In the genomic region with DNA sequence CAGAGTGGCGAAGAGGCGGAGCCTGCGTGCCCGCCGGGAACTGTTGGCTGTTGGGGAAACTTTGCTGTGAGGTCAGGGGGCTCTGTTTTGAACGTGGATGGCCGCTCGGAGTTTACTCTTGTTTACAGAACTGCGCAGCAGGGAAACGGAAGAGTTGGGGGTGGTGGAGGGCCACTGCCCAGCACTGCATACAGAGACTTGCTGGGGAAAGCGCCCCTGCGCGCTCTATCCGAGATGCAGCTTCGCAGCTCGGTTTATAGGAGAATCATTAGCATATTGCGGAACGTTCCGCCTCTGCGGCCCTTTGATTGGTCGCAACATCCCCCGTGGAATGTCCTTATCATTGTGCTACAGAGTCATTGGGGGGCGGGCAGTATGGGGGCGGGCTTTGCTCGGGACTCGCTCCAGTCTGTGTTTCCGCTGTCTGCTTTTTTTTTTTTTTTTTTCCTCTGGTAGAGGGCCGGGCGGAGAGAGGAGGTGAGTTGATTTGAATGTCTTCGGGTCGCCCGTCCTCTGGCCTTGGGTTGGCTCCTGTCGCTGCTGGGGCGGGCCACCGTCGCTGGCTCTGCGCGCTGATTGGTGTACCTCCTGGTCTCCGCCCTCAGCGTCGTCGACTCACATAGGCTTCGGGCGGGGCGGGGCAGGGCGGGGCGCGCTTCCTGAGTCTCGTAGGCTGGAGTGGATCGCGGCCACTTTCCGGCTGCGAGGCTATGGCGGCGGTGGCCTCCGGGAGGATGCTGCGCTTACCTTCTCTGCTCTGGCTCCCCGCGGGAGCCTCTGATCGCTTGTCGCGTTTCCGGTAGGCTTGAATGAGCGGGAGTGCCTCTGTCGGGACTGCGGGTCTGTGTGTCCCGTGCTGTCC, we compare ENCODE assay signal across 8 mouse cellular contexts. TPM values are rescaled to one million over a fixed set of nuclear protein-coding genes. Genes with fewer than 3 reads are reported as not detected.
DNase-seq lines count a peak whose midpoint lies in the region; ATAC-seq and TF ChIP-seq lines count a peak whose summit lies in the region.

No protein-coding gene starts in this region.

- peak; percentile 77 for ATAC-seq in heart, embryonic 15.5 days (replicated peaks; ENCODE audit: insufficient number of reproducible peaks, insufficient read depth, low FRiP score, low read depth)
- ATAC-seq in liver, embryonic 14.5 days (ENCODE audit: insufficient read depth) = peak; percentile 78
- peak; percentile 77 for ATAC-seq in neural tube, embryonic 11.5 days (ENCODE audit: insufficient read depth, low FRiP score, low TSS enrichment)
- peak; percentile 89 for ATAC-seq in stomach, postnatal 0 days (ENCODE audit: low FRiP score, low TSS enrichment)

- peaks cover 26% of the 10 kb centered on the region for H3K36me3 ChIP-seq in forebrain, embryonic 10.5 days (replicated peaks)
- peaks cover 14% of the 10 kb centered on the region for H3K36me3 ChIP-seq in heart, embryonic 15.5 days
- H3K36me3 ChIP-seq in liver, embryonic 14.5 days (replicated peaks; ENCODE audit: control insufficient read depth, insufficient read depth, low read depth) = peaks cover 12% of the 10 kb centered on the region
- H3K36me3 ChIP-seq in neural tube, embryonic 11.5 days (ENCODE audit: control insufficient read depth, insufficient read depth, low read length) = peaks cover 10% of the 10 kb centered on the region
- peaks cover 8% of the 10 kb centered on the region for H3K36me3 ChIP-seq in stomach, postnatal 0 days (ENCODE audit: control insufficient read depth, insufficient read depth, low read length)

- H3K27me3 ChIP-seq in forebrain, embryonic 10.5 days (ENCODE audit: poor library complexity, severe bottlenecking) = no peaks in the 10 kb centered on the region
- H3K27me3 ChIP-seq in heart, embryonic 15.5 days = no peaks in the 10 kb centered on the region
- H3K27me3 ChIP-seq in liver, embryonic 14.5 days (ENCODE audit: control insufficient read depth, insufficient read depth, low read length) = no peaks in the 10 kb centered on the region
- no peaks in the 10 kb centered on the region for H3K27me3 ChIP-seq in neural tube, embryonic 11.5 days (ENCODE audit: control insufficient read depth, insufficient read depth, low read length)
- no peaks in the 10 kb centered on the region for H3K27me3 ChIP-seq in stomach, postnatal 0 days (ENCODE audit: control insufficient read depth, insufficient read depth, low read length)

- H3K4me1 ChIP-seq in forebrain, embryonic 10.5 days = peaks cover 42% of the 10 kb centered on the region
- peaks cover 27% of the 10 kb centered on the region for H3K4me1 ChIP-seq in heart, embryonic 15.5 days (replicated peaks)
- peaks cover 20 to 24% of the 10 kb centered on the region in 2 experiments for H3K4me1 ChIP-seq in liver, embryonic 14.5 days (replicated peaks; ENCODE audit: control insufficient read depth in 2 of 2, insufficient read depth in 2 of 2, low read length in 1 of 2)
- peaks cover 7% of the 10 kb centered on the region for H3K4me1 ChIP-seq in neural tube, embryonic 11.5 days (ENCODE audit: control insufficient read depth, insufficient read depth, low read length)
- peaks cover 3% of the 10 kb centered on the region; the same call in 1 of the 2 replicates for H3K4me1 ChIP-seq in stomach, postnatal 0 days (replicated peaks; ENCODE audit: control insufficient read depth, insufficient read depth)

- peak overlapping the region; percentile 99 for H3K27ac ChIP-seq in forebrain, embryonic 10.5 days
- peak overlapping the region; percentile 100 for H3K27ac ChIP-seq in heart, embryonic 15.5 days
- H3K27ac ChIP-seq in liver, embryonic 14.5 days = peak overlapping the region; percentile 86
- H3K27ac ChIP-seq in neural tube, embryonic 11.5 days (ENCODE audit: low read depth, low read length) = peak overlapping the region; percentile 99
- peak overlapping the region; percentile 99 for H3K27ac ChIP-seq in stomach, postnatal 0 days (replicated peaks)

- no peak for TF ChIP-seq CTCF in liver, embryonic 14.5 days (IDR thresholded peaks at IDR 0.05; ENCODE audit: low read depth)
- TF ChIP-seq CTCF in stomach, postnatal 0 days (IDR thresholded peaks at IDR 0.05; ENCODE audit: low read depth) = no peak

- peak overlapping the region; percentile 97 for H3K9ac ChIP-seq in heart, embryonic 15.5 days
- peak overlapping the region; percentile 78 for H3K9ac ChIP-seq in liver, embryonic 14.5 days (replicated peaks)
- peak overlapping the region; percentile 94 for H3K9ac ChIP-seq in neural tube, embryonic 11.5 days (ENCODE audit: low read length)
- peak overlapping the region; percentile 84 for H3K9ac ChIP-seq in stomach, postnatal 0 days (ENCODE audit: low read length)

- H3K4me2 ChIP-seq in heart, embryonic 15.5 days = peak overlapping the region; percentile 91
- peak overlapping the region; percentile 91 for H3K4me2 ChIP-seq in liver, embryonic 14.5 days (ENCODE audit: low read depth)
- peak overlapping the region; percentile 67 for H3K4me2 ChIP-seq in neural tube, embryonic 11.5 days (ENCODE audit: low read depth)
- H3K4me2 ChIP-seq in stomach, postnatal 0 days (replicated peaks; ENCODE audit: low read depth) = peak overlapping the region; percentile 88

- no peak for TF ChIP-seq EP300 in liver, embryonic 14.5 days (IDR thresholded peaks at IDR 0.05; ENCODE audit: low read depth)
- peak; percentile 67 for TF ChIP-seq EP300 in stomach, postnatal 0 days (optimal IDR thresholded peaks at IDR 0.05)

- under 1% methylated on average over 67 of the region's 67 CpGs for WGBS in forebrain, embryonic 10.5 days
- under 1% methylated on average over 66 of the region's 67 CpGs for WGBS in heart, embryonic 15.5 days
- under 1% methylated on average over 67 of the region's 67 CpGs for WGBS in liver, embryonic 14.5 days (ENCODE audit: insufficient replicate concordance)
- WGBS in neural tube, embryonic 11.5 days = under 1% methylated on average over 66 of the region's 67 CpGs
- WGBS in stomach, postnatal 0 days = under 1% methylated on average over 65 of the region's 67 CpGs

- H3K9me3 ChIP-seq in forebrain, embryonic 10.5 days = peaks cover 4% of the 10 kb centered on the region; the same call in 1 of the 2 replicates
- no peaks in the 10 kb centered on the region for H3K9me3 ChIP-seq in heart, embryonic 15.5 days (replicated peaks)
- no peaks in the 10 kb centered on the region for H3K9me3 ChIP-seq in liver, embryonic 14.5 days (ENCODE audit: control insufficient read depth, low read length)
- H3K9me3 ChIP-seq in neural tube, embryonic 11.5 days (ENCODE audit: control insufficient read depth, low read length) = no peaks in the 10 kb centered on the region
- H3K9me3 ChIP-seq in stomach, postnatal 0 days (ENCODE audit: control insufficient read depth, low read length) = no peaks in the 10 kb centered on the region

- H3K4me3 ChIP-seq in forebrain, embryonic 10.5 days = peak overlapping the region; percentile 90
- H3K4me3 ChIP-seq in heart, embryonic 15.5 days = peak overlapping the region; percentile 98
- H3K4me3 ChIP-seq in liver, embryonic 14.5 days (ENCODE audit: insufficient read depth in 1 of 2, low read depth in 2 of 2, low read length in 2 of 2) = peak overlapping the region; percentile 96 to 99
- peak overlapping the region; percentile 96 for H3K4me3 ChIP-seq in neural tube, embryonic 11.5 days (ENCODE audit: low read depth, low read length)
- H3K4me3 ChIP-seq in stomach, postnatal 0 days (ENCODE audit: low read depth, low read length) = peak overlapping the region; percentile 88

- DNase-seq in CD8-positive naive resting alpha-beta T cell, adult 2 months (ENCODE audit: low read depth in 2 of 2, low spot score in 2 of 2) = peak; percentile 92 to 93
- peak; percentile 95 for DNase-seq in c-Kit-positive CD71-negative TER-119-negative erythroid progenitor cells, embryonic 14.5 days (ENCODE audit: low read depth)
- peak; percentile 99 for DNase-seq in forebrain, embryonic 10.5 days (ENCODE audit: extremely low spot score, low spot score)
- peak; percentile 98 to 99 for DNase-seq in kidney, postnatal 25 days
- DNase-seq in liver, embryonic 14.5 days (ENCODE audit: low read depth in 3 of 3, low spot score in 3 of 3) = peak; percentile 97
- peak; percentile 98 for DNase-seq in neural tube, embryonic 11.5 days (ENCODE audit: low spot score)
- DNase-seq in stomach, postnatal 0 days (ENCODE audit: low spot score) = peak; percentile 99

RNA-seq across cellular contexts. Expression of gene Ing1, which starts 2.6 kb away (rescaled TPM):
- 29.5 and 29.9 TPM in 2 replicates for polyA plus RNA-seq in forebrain, embryonic 10.5 days (2016; fragmentation: Nextera tagmentation; extraction: Ambion mirVana)
- polyA plus RNA-seq in heart, embryonic 15.5 days (2015; fragmentation: Nextera tagmentation; extraction: Ambion mirVana) = 28.3 and 31.6 TPM in 2 replicates
- 9.3 and 15.6 TPM in 2 replicates for polyA plus RNA-seq in liver, embryonic 14.5 days (2012; rRNA removed)
- 13.2 and 14.2 TPM in 2 replicates for polyA plus RNA-seq in liver, embryonic 14.5 days (2014; fragmentation: Nextera tagmentation; extraction: Ambion mirVana)
- 47.7 and 48.6 TPM in 2 replicates for polyA plus RNA-seq in neural tube, embryonic 11.5 days (2014; fragmentation: Nextera tagmentation; extraction: Ambion mirVana)
- 23.1 and 23.2 TPM in 2 replicates for polyA plus RNA-seq in stomach, postnatal 0 days (2015; fragmentation: Nextera tagmentation; extraction: Ambion mirVana)

RNA-seq across cellular contexts. Expression of gene Cars2, which starts 7.4 kb away (rescaled TPM):
- 17.8 and 19.4 TPM in 2 replicates for polyA plus RNA-seq in forebrain, embryonic 10.5 days (2016; fragmentation: Nextera tagmentation; extraction: Ambion mirVana)
- 26.2 and 30.9 TPM in 2 replicates for polyA plus RNA-seq in heart, embryonic 15.5 days (2015; fragmentation: Nextera tagmentation; extraction: Ambion mirVana)
- polyA plus RNA-seq in liver, embryonic 14.5 days (2012; rRNA removed) = 18.2 and 18.8 TPM in 2 replicates
- polyA plus RNA-seq in liver, embryonic 14.5 days (2014; fragmentation: Nextera tagmentation; extraction: Ambion mirVana) = 15.4 and 15.5 TPM in 2 replicates
- 19.1 and 20.1 TPM in 2 replicates for polyA plus RNA-seq in neural tube, embryonic 11.5 days (2014; fragmentation: Nextera tagmentation; extraction: Ambion mirVana)
- 11.7 and 13.1 TPM in 2 replicates for polyA plus RNA-seq in stomach, postnatal 0 days (2015; fragmentation: Nextera tagmentation; extraction: Ambion mirVana)

Comparison
In these comparisons a context has a peak if more than half of its experiments do, and no peak if none do; other contexts are left out.
1. Peak in every context shown above with its lines: DNase-seq, ATAC-seq, H3K4me3 ChIP-seq and H3K27ac ChIP-seq.